Mouse (Mus musculus) ES-Bruce4 (cell line): Measurements from ENCODE around the gene Rps6kb2.

Experiments
- CTCF ChIP-seq: IDR thresholded peaks from one replicate; pipeline ENCODE4 v1.8.1; 2011; ENCODE audit warnings: low read depth, low read length
- EP300 ChIP-seq: IDR thresholded peaks from 2 replicates; pipeline ENCODE4 v1.6.1; 2011; ENCODE audit warnings: low read depth, low read length; ENCODE audit not compliant: insufficient read depth
- POLR2A ChIP-seq: IDR thresholded peaks from one replicate; pipeline ENCODE4 v1.8.1; 2011; ENCODE audit warnings: low read length; ENCODE audit not compliant: insufficient read depth

DNA sequence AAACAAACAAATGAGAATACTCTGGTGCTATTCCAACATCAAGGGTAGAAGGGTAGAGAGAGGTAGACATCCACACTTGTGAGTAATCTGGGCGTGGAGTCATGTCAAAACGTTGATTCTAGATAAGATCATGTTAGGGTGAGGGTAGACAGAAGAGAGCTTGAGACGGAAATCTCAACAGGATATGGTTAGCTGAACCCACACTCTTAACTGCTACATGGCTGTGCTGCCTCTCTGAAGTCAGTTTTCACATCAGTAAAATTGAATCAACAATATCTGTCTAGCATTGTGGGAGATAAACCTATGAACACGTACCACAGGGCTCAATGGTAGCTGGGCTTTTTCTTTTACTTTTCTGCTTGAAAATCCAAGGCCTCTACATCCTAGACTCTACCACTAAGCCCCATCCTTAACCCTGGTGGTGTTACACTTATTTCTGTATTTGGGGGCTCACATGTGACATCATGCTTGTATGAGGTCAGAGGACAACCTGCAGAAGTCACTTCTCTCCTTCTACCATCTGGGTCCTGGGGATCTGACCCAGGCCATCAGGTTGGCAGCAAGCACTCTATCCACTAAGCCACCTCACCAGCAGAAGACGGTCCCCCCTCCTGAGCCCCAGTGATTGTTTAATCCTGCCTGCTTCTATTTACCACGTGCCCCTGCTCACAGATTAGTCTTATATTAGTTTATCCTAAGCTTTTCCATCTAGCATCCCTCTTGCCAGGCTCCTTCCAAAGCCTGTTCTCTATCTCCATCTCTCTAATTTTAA lies 43.3 kb downstream of the Rps6kb2 start:
- TF ChIP-seq CTCF = no peak
- no peak for TF ChIP-seq POLR2A
- no peak for TF ChIP-seq EP300
